Mouse (Mus musculus) erythroblast, adult 5-6 weeks (primary cell): Measurements from ENCODE around the gene Smim22. TPM values are rescaled to one million over a fixed set of nuclear protein-coding genes. Genes with fewer than 3 reads are reported as not detected.

ENCODE experiments used
- total RNA-seq, 2 experiments: library from RNA; stranded (forward) in 1 of 2; stranded (reverse) in 1 of 2; fragments of 150-400 nt in 1 of 2; fragments of 200-764, 138-1000 nt in 1 of 2; gene quantifications; 2 replicates each; pipeline versions ENCODE4 v1.2.3 to v1.2.4; 2015 to 2017; ENCODE audit warnings: low replicate concordance in 2 of 2

The Smim22 gene
- total RNA-seq, 2 experiments from 2014 or later = not detected

Other genes with a start within 250 kb of the Smim22 start
- 2.5 and 4.0 TPM in 2 replicates for gene Cdip1, start 217.0 kb upstream of the Smim22 start, total RNA-seq (2015; ENCODE audit: low replicate concordance)
- gene Cdip1, start 217.0 kb upstream of the Smim22 start, total RNA-seq (2017; ENCODE audit: low replicate concordance) = 2.1 and 3.2 TPM in 2 replicates
- not detected in 2 replicates for gene 4930562C15Rik, start 171.9 kb upstream of the Smim22 start, total RNA-seq (2015; ENCODE audit: low replicate concordance)
- 0.42 TPM in 1 of 2 replicates, not detected in the other for gene 4930562C15Rik, start 171.9 kb upstream of the Smim22 start, total RNA-seq (2017; ENCODE audit: low replicate concordance)
- 26.8 and 39.6 TPM in 2 replicates for gene Ubald1, start 127.0 kb upstream of the Smim22 start, total RNA-seq (2015; ENCODE audit: low replicate concordance)
- gene Ubald1, start 127.0 kb upstream of the Smim22 start, total RNA-seq (2017; ENCODE audit: low replicate concordance) = 9.5 and 18.3 TPM in 2 replicates
- gene Mgrn1, start 121.0 kb upstream of the Smim22 start, total RNA-seq (2015; ENCODE audit: low replicate concordance) = 5.9 and 6.5 TPM in 2 replicates
- 2.0 and 3.3 TPM in 2 replicates for gene Mgrn1, start 121.0 kb upstream of the Smim22 start, total RNA-seq (2017; ENCODE audit: low replicate concordance)
- 5.0 and 6.9 TPM in 2 replicates for gene Nudt16l1, start 68.5 kb upstream of the Smim22 start, total RNA-seq (2015; ENCODE audit: low replicate concordance)
- gene Nudt16l1, start 68.5 kb upstream of the Smim22 start, total RNA-seq (2017; ENCODE audit: low replicate concordance) = 0.51 and 2.2 TPM in 2 replicates
- gene Anks3, start 43.1 kb upstream of the Smim22 start, total RNA-seq (2015; ENCODE audit: low replicate concordance) = 14.4 and 17.3 TPM in 2 replicates
- 16.4 and 25.0 TPM in 2 replicates for gene Anks3, start 43.1 kb upstream of the Smim22 start, total RNA-seq (2017; ENCODE audit: low replicate concordance)
- gene Sept12, start 9.4 kb upstream of the Smim22 start, total RNA-seq (2015; ENCODE audit: low replicate concordance) = not detected in 2 replicates
- not detected in 2 replicates for gene Sept12, start 9.4 kb upstream of the Smim22 start, total RNA-seq (2017; ENCODE audit: low replicate concordance)
- 35.3 and 39.2 TPM in 2 replicates for gene Rogdi, start 6.3 kb downstream of the Smim22 start, total RNA-seq (2015; ENCODE audit: low replicate concordance)
- gene Rogdi, start 6.3 kb downstream of the Smim22 start, total RNA-seq (2017; ENCODE audit: low replicate concordance) = 6.8 and 9.5 TPM in 2 replicates
- 29.0 and 43.9 TPM in 2 replicates for gene Glyr1, start 42.6 kb downstream of the Smim22 start, total RNA-seq (2015; ENCODE audit: low replicate concordance)
- 42.1 and 57.2 TPM in 2 replicates for gene Glyr1, start 42.6 kb downstream of the Smim22 start, total RNA-seq (2017; ENCODE audit: low replicate concordance)
- 16.1 and 19.6 TPM in 2 replicates for gene Ubn1, start 42.8 kb downstream of the Smim22 start, total RNA-seq (2015; ENCODE audit: low replicate concordance)
- 23.6 and 31.4 TPM in 2 replicates for gene Ubn1, start 42.8 kb downstream of the Smim22 start, total RNA-seq (2017; ENCODE audit: low replicate concordance)
- not detected in 2 replicates for gene Ppl, start 125.1 kb downstream of the Smim22 start, total RNA-seq (2015; ENCODE audit: low replicate concordance)
- not detected in 2 replicates for gene Ppl, start 125.1 kb downstream of the Smim22 start, total RNA-seq (2017; ENCODE audit: low replicate concordance)
- not detected in 2 replicates for gene Sec14l5, start 139.8 kb downstream of the Smim22 start, total RNA-seq (2015; ENCODE audit: low replicate concordance)
- gene Sec14l5, start 139.8 kb downstream of the Smim22 start, total RNA-seq (2017; ENCODE audit: low replicate concordance) = not detected in 2 replicates
- gene Nagpa, start 196.7 kb downstream of the Smim22 start, total RNA-seq (2015; ENCODE audit: low replicate concordance) = 4.4 and 9.6 TPM in 2 replicates
- gene Nagpa, start 196.7 kb downstream of the Smim22 start, total RNA-seq (2017; ENCODE audit: low replicate concordance) = 5.6 and 15.1 TPM in 2 replicates
- gene AU021092, start 215.0 kb downstream of the Smim22 start, total RNA-seq (2015; ENCODE audit: low replicate concordance) = not detected in 2 replicates
- not detected in 2 replicates for gene AU021092, start 215.0 kb downstream of the Smim22 start, total RNA-seq (2017; ENCODE audit: low replicate concordance)
- 5.8 and 6.1 TPM in 2 replicates for gene Alg1, start 226.3 kb downstream of the Smim22 start, total RNA-seq (2015; ENCODE audit: low replicate concordance)
- gene Alg1, start 226.3 kb downstream of the Smim22 start, total RNA-seq (2017; ENCODE audit: low replicate concordance) = 2.6 and 5.4 TPM in 2 replicates
- 1.3 and 2.3 TPM in 2 replicates for gene Eef2kmt, start 248.7 kb downstream of the Smim22 start, total RNA-seq (2015; ENCODE audit: low replicate concordance)
- 1.8 and 4.5 TPM in 2 replicates for gene Eef2kmt, start 248.7 kb downstream of the Smim22 start, total RNA-seq (2017; ENCODE audit: low replicate concordance)